Mouse (Mus musculus) lung, postnatal 0 days (tissue): Measurements from ENCODE around the gene Mlkl.

Experiments
- CTCF ChIP-seq: IDR thresholded peaks from 2 replicates; pipeline ENCODE4 v1.5.1; 2016; ENCODE audit warnings: antibody characterized with exemption, mild to moderate bottlenecking
- EP300 ChIP-seq: IDR thresholded peaks from 2 replicates; pipeline ENCODE4 v1.6.1; 2016; ENCODE audit warnings: antibody characterized with exemption, mild to moderate bottlenecking, control low read depth

- TF ChIP-seq EP300, result no peak
- TF ChIP-seq CTCF, result no peak
These were observed 40.0 kb downstream of the Mlkl start for GRCm38 (mm10) chr8:111298011-111298410.
